Mouse (Mus musculus) thymus, adult 2 months (tissue): ENCODE results near the gene Fbxw2.

Experiments used
- CTCF ChIP-seq: fragments of 200-500 bp; IDR thresholded peaks from 2 replicates; pipeline ENCODE4 v1.5.1; 2012; ENCODE audit warnings: mild to moderate bottlenecking, control low read depth, low read length, moderate library complexity, borderline replicate concordance; ENCODE audit not compliant: control insufficient read depth, poor library complexity, insufficient read depth; ENCODE audit errors: extremely low read depth
- POLR2A ChIP-seq: fragments of 200-500 bp; IDR thresholded peaks from 2 replicates; pipeline ENCODE4 v1.6.1; 2012; ENCODE audit warnings: mild to moderate bottlenecking, low read length, control low read depth, moderate library complexity; ENCODE audit not compliant: control insufficient read depth, poor library complexity, insufficient read depth; ENCODE audit errors: extremely low read depth

GRCm38 (mm10) chr2:34771368-34772226 lies 54.5 kb downstream of the Fbxw2 start, which contains the start of gene Hspa5:
- TF ChIP-seq POLR2A (peak; percentile 93), CTCF (0 out of 2 replicates have a peak, but pooled peaks have one; percentile 53)
